Mouse (Mus musculus): ENCODE measurements around the gene Stard7. TPM values are rescaled to one million over a fixed set of nuclear protein-coding genes. Genes with fewer than 3 reads are reported as not detected.
A peak's percentile ranks its signal among the peaks of the same experiment; 100 is the strongest.

The Stard7 gene
- 36.3 and 44.7 TPM in 2 replicates for polyA plus RNA-seq (2011; ENCODE audit: insufficient read length, low read depth, missing spikeins)

DNA sequence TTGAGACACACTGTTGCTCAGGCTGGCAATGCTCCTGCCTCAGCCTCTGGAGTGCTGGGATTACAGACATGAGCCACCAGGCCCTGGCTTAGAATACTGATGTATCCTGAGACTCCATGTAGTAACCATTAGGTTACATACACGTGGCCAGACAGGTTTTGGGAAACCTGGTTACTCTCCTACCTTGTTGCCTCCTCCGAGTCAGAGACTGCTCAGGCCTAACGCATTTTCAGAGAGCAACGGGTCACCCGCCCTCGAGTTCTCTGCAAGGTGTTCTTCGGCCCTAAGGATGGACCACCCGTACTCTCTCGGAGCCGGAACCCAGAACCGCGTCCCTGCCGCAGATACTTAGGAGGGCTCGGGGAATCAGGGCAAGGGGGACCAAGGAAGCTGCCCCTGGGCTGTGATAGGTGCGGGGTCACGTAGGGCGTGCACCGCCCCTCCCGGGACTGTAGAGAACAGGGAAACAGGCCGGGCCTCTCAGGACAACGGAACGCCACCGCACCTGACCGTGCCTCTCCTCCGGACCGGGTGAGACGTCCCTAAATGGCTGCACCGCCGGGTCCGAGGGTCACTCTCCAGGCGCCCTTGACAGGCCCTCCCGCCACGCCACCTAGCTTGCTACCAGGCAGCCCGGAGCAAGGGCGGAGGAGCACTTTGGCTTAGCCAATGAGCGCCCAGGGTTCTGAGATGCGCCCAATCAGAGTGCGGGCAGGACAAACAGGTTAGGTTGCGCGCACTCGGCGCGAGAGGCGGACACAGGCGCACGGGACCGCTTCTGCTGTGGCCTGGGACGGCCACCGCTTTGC, at the start of gene Stard7:
TSS of gene Stard7 (plus strand) at position 728 of the 809 bp plus-strand sequence.
- Histone ChIP-seq H3K4me3 (ENCODE audit: insufficient read depth, low read length) (peak within 1 kb of the TSS; percentile 98), H3K27ac (ENCODE audit: insufficient read depth, low read length) (peak within 1 kb of the TSS; percentile 63), H3K4me1 (ENCODE audit: control insufficient read depth, insufficient read depth, low read length) (no peaks in the 10 kb centered on the region)
- TF ChIP-seq CTCF (IDR thresholded peaks at IDR 0.05; ENCODE audit: borderline replicate concordance, insufficient read depth, low read length) (no peak), POLR2A (IDR thresholded peaks at IDR 0.05; ENCODE audit: low read depth, low read length) (peak; percentile 57)

DNA sequence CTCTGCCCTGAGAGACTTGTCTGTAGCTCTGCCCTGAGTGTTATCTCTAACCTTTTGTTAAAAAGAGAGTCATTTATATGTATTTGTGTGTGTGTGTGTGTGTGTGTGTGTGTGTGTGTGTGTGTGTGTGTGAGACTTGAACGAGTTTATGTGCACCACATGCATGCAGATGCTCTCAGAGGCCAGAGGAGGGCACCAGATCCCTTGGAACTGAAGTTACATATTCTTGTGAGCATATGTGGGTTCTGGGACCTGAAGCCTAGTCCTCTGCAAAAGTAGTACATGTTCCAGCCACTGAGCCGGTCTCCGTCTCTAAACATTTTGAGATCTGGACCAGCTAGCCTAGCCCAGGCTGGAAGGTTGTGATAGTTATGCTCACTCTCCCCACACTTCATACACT, 44.8 kb upstream of the Stard7 start:
- no peak for TF ChIP-seq POLR2A (IDR thresholded peaks at IDR 0.05; ENCODE audit: low read depth, low read length)
- TF ChIP-seq CTCF (IDR thresholded peaks at IDR 0.05; ENCODE audit: borderline replicate concordance, insufficient read depth, low read length): no peak
- Histone ChIP-seq H3K4me1 (ENCODE audit: control insufficient read depth, insufficient read depth, low read length) (no peaks in the 10 kb centered on the region), H3K4me3 (ENCODE audit: insufficient read depth, low read length) (no peak overlapping the region), H3K27ac (ENCODE audit: insufficient read depth, low read length) (no peak overlapping the region)

- no peak overlapping the region for H3K27ac ChIP-seq (ENCODE audit: insufficient read depth, low read length)
- no peak for TF ChIP-seq CTCF (IDR thresholded peaks at IDR 0.05; ENCODE audit: borderline replicate concordance, insufficient read depth, low read length)
- no peak for TF ChIP-seq POLR2A (IDR thresholded peaks at IDR 0.05; ENCODE audit: low read depth, low read length)
- no peaks in the 10 kb centered on the region for H3K4me1 ChIP-seq (ENCODE audit: control insufficient read depth, insufficient read depth, low read length)
- no peak overlapping the region for H3K4me3 ChIP-seq (ENCODE audit: insufficient read depth, low read length)
Measured at GRCm38 (mm10) chr2:127237897-127238610, 32.0 kb upstream of the Stard7 start.

GRCm38 (mm10) chr2:127240065-127240464, 30.0 kb upstream of the Stard7 start:
- H3K27ac ChIP-seq (ENCODE audit: insufficient read depth, low read length): no peak overlapping the region
- no peaks in the 10 kb centered on the region for H3K4me1 ChIP-seq (ENCODE audit: control insufficient read depth, insufficient read depth, low read length)
- TF ChIP-seq CTCF (IDR thresholded peaks at IDR 0.05; ENCODE audit: borderline replicate concordance, insufficient read depth, low read length) (no peak), POLR2A (IDR thresholded peaks at IDR 0.05; ENCODE audit: low read depth, low read length) (no peak)
- H3K4me3 ChIP-seq (ENCODE audit: insufficient read depth, low read length): no peak overlapping the region

GRCm38 (mm10) chr2:127247592-127248333, 22.3 kb upstream of the Stard7 start, which contains the start of the genes Ciao1 and Tmem127:
Gene Ciao1, minus strand, starts transcription at chr2:127247816.
Gene Tmem127, plus strand, starts transcription at chr2:127247908.
- H3K4me3 ChIP-seq (ENCODE audit: insufficient read depth, low read length): peak within 1 kb of the TSS; percentile 91
- H3K4me1 ChIP-seq (ENCODE audit: control insufficient read depth, insufficient read depth, low read length): peaks cover 14% of the 10 kb centered on the region
- peak within 1 kb of the TSS; percentile 58; the same call in 1 of the 2 replicates for H3K27ac ChIP-seq (ENCODE audit: insufficient read depth, low read length)
- TF ChIP-seq CTCF (IDR thresholded peaks at IDR 0.05; ENCODE audit: borderline replicate concordance, insufficient read depth, low read length) (no peak), POLR2A (IDR thresholded peaks at IDR 0.05; ENCODE audit: low read depth, low read length) (peak; percentile 62)

GRCm38 (mm10) chr2:127248334-127249004, 21.5 kb upstream of the Stard7 start:
- peaks cover 14% of the 10 kb centered on the region for H3K4me1 ChIP-seq (ENCODE audit: control insufficient read depth, insufficient read depth, low read length)
- H3K27ac ChIP-seq (ENCODE audit: insufficient read depth, low read length): no peak overlapping the region
- TF ChIP-seq POLR2A (IDR thresholded peaks at IDR 0.05; ENCODE audit: low read depth, low read length): no peak
- H3K4me3 ChIP-seq (ENCODE audit: insufficient read depth, low read length): peak overlapping the region; percentile 91

- H3K27ac ChIP-seq (ENCODE audit: insufficient read depth, low read length): no peak overlapping the region
- TF ChIP-seq CTCF (IDR thresholded peaks at IDR 0.05; ENCODE audit: borderline replicate concordance, insufficient read depth, low read length) (no peak), POLR2A (IDR thresholded peaks at IDR 0.05; ENCODE audit: low read depth, low read length) (no peak)
- H3K4me3 ChIP-seq (ENCODE audit: insufficient read depth, low read length): no peak overlapping the region
- H3K4me1 ChIP-seq (ENCODE audit: control insufficient read depth, insufficient read depth, low read length): peaks cover 17% of the 10 kb centered on the region
Measured at GRCm38 (mm10) chr2:127250291-127251008, 19.6 kb upstream of the Stard7 start.

- TF ChIP-seq CTCF (IDR thresholded peaks at IDR 0.05; ENCODE audit: borderline replicate concordance, insufficient read depth, low read length) (no peak), POLR2A (IDR thresholded peaks at IDR 0.05; ENCODE audit: low read depth, low read length) (no peak)
- no peak overlapping the region for H3K27ac ChIP-seq (ENCODE audit: insufficient read depth, low read length)
Measured at GRCm38 (mm10) chr2:127251457-127251856, 18.6 kb upstream of the Stard7 start.

More at GRCm38 (mm10) chr2:127251457-127251856, 18.6 kb upstream of the Stard7 start:
- Histone ChIP-seq H3K4me3 (ENCODE audit: insufficient read depth, low read length) (no peak overlapping the region), H3K4me1 (ENCODE audit: control insufficient read depth, insufficient read depth, low read length) (peaks cover 16% of the 10 kb centered on the region)

Measured in embryonic fibroblast, embryonic 13.5 days (primary cell).